Comparison of ENCODE assay signal across 21 mouse cellular contexts in genomic region chr17:33959135-33959534, GRCm38 (mm10).
"Had no signal": no experiment of that assay in that cellular context is flagged by ENCODE, and none has a peak within 500 bp of the region (broad histone marks: within the 10 kb centered on the region; RNA-seq: fewer than 3 reads in every experiment).

No protein-coding gene starts in this region.

- H3K27ac ChIP-seq: kidney, embryonic 15.5 days; layer of hippocampus, adult 2 months; left cerebral cortex, adult 2 months; liver, embryonic 13.5 days; midbrain, embryonic 13.5 days; neural tube, embryonic 13.5 days; stomach, postnatal 0 days had no signal

- DNase-seq: kidney, adult 8-10 months; kidney, postnatal 14 days; kidney, postnatal 4 days; layer of hippocampus, postnatal 36 days; liver, embryonic 13.5 days; lung, adult 2 months; lung, postnatal 14 days; right cerebral cortex, adult 18-20 months; right cerebral cortex, postnatal 14 days; right cerebral cortex, postnatal 4 days; thymus, adult 18-20 months; thymus, postnatal 36 days had no signal

- H3K27me3 ChIP-seq: kidney, embryonic 15.5 days; liver, embryonic 13.5 days; midbrain, embryonic 13.5 days; neural tube, embryonic 13.5 days had no signal

- H3K9ac ChIP-seq: kidney, embryonic 15.5 days; liver, embryonic 13.5 days; neural tube, embryonic 13.5 days had no signal

- ATAC-seq: intestine, postnatal 0 days; midbrain, embryonic 13.5 days; midbrain, embryonic 16.5 days had no signal

- H3K9me3 ChIP-seq: kidney, embryonic 15.5 days; liver, embryonic 13.5 days; midbrain, embryonic 13.5 days; neural tube, embryonic 13.5 days had no signal

- H3K4me2 ChIP-seq: kidney, embryonic 15.5 days; liver, embryonic 13.5 days; midbrain, embryonic 13.5 days; neural tube, embryonic 13.5 days had no signal

- H3K4me3 ChIP-seq: kidney, embryonic 15.5 days; layer of hippocampus, adult 2 months; left cerebral cortex, adult 2 months; liver, embryonic 13.5 days; midbrain, embryonic 13.5 days; myocyte; neural tube, embryonic 13.5 days had no signal
